Comparison of ENCODE assay signal across 26 mouse cellular contexts in the genomic region with DNA sequence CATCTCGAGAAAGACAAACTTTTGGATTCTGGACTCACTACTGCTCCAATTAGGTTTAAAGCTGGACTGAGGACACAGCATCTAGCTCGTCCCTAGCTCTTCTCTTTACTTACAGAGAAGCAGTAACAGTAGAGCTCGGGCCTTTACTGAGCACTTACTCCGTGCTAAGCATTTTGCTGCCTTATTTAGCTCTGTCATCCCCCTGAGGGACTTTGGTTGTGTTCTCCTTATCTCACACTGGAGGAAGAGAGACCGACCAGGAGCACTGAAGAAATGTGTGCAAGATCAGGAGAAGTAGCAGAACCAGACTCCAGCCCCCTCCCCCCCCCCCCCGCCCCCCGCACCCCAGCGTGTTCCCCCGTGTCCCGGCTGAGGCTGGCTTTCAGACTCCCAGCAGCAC.
DNase-seq lines count a peak whose midpoint lies in the region; ATAC-seq lines count a peak whose summit lies in the region.
"Had no signal": no experiment of that assay in that cellular context is flagged by ENCODE, and none has a peak within 500 bp of the region (broad histone marks: within the 10 kb centered on the region; RNA-seq: fewer than 3 reads in every experiment).

No protein-coding gene starts in this region.

- peak overlapping the region; percentile 11; the same call in 1 of the 2 replicates for H3K27ac ChIP-seq in forebrain, embryonic 10.5 days
- H3K27ac ChIP-seq in forebrain, embryonic 11.5 days (ENCODE audit: low read depth, low read length), result no peak overlapping the region
- H3K27ac ChIP-seq in hindbrain, embryonic 11.5 days (ENCODE audit: low read depth, low read length), result no peak overlapping the region
- no peak overlapping the region for H3K27ac ChIP-seq in hindbrain, embryonic 14.5 days
- no peak overlapping the region for H3K27ac ChIP-seq in midbrain, embryonic 11.5 days (ENCODE audit: low read depth, low read length)
- H3K27ac ChIP-seq in midbrain, embryonic 14.5 days (replicated peaks; ENCODE audit: low read depth, low read length), result no peak overlapping the region
- H3K27ac ChIP-seq: embryonic facial prominence, embryonic 10.5 days; embryonic facial prominence, embryonic 15.5 days; heart, embryonic 15.5 days; kidney, embryonic 15.5 days; limb, embryonic 13.5 days; macrophage; stomach, embryonic 15.5 days had no signal

- no peak overlapping the region for H3K9ac ChIP-seq in forebrain, embryonic 11.5 days (ENCODE audit: low read length)
- no peak overlapping the region for H3K9ac ChIP-seq in hindbrain, embryonic 11.5 days (ENCODE audit: low read depth, low read length)
- H3K9ac ChIP-seq in hindbrain, embryonic 14.5 days, result no peak overlapping the region
- H3K9ac ChIP-seq in midbrain, embryonic 11.5 days (ENCODE audit: low read length), result no peak overlapping the region
- no peak overlapping the region for H3K9ac ChIP-seq in midbrain, embryonic 14.5 days (replicated peaks; ENCODE audit: low read length)
- H3K9ac ChIP-seq: embryonic facial prominence, embryonic 15.5 days; forebrain, postnatal 0 days; heart, embryonic 15.5 days; kidney, embryonic 15.5 days; limb, embryonic 13.5 days; stomach, embryonic 15.5 days had no signal

- H3K4me1 ChIP-seq in forebrain, embryonic 10.5 days, result peaks cover 43% of the 10 kb centered on the region
- H3K4me1 ChIP-seq in forebrain, embryonic 11.5 days (replicated peaks; ENCODE audit: control insufficient read depth, insufficient read depth, low read length), result peaks cover 12% of the 10 kb centered on the region
- H3K4me1 ChIP-seq in hindbrain, embryonic 11.5 days (replicated peaks; ENCODE audit: control insufficient read depth, insufficient read depth, low read length), result no peaks in the 10 kb centered on the region
- H3K4me1 ChIP-seq in hindbrain, embryonic 14.5 days (replicated peaks; ENCODE audit: control insufficient read depth, insufficient read depth, low read length), result peaks cover 35% of the 10 kb centered on the region
- H3K4me1 ChIP-seq in midbrain, embryonic 11.5 days (ENCODE audit: control insufficient read depth, insufficient read depth, low read length), result peaks cover 14% of the 10 kb centered on the region
- peaks cover 38% of the 10 kb centered on the region for H3K4me1 ChIP-seq in midbrain, embryonic 14.5 days (ENCODE audit: control insufficient read depth, insufficient read depth, low read length)
- H3K4me1 ChIP-seq: stomach, embryonic 15.5 days had no signal

- no peak overlapping the region for H3K4me3 ChIP-seq in forebrain, embryonic 10.5 days
- no peak overlapping the region for H3K4me3 ChIP-seq in forebrain, embryonic 11.5 days (ENCODE audit: low read depth, low read length)
- no peak overlapping the region for H3K4me3 ChIP-seq in hindbrain, embryonic 11.5 days (ENCODE audit: low read depth, low read length)
- H3K4me3 ChIP-seq in hindbrain, embryonic 14.5 days (replicated peaks; ENCODE audit: low read length), result no peak overlapping the region
- no peak overlapping the region for H3K4me3 ChIP-seq in midbrain, embryonic 11.5 days (ENCODE audit: low read depth, low read length)
- no peak overlapping the region for H3K4me3 ChIP-seq in midbrain, embryonic 14.5 days (replicated peaks; ENCODE audit: low read depth, low read length)
- H3K4me3 ChIP-seq: embryonic facial prominence, embryonic 10.5 days; embryonic facial prominence, embryonic 15.5 days; heart, embryonic 15.5 days; kidney, embryonic 15.5 days; limb, embryonic 13.5 days; stomach, embryonic 15.5 days had no signal

- DNase-seq in forebrain, embryonic 10.5 days (ENCODE audit: extremely low spot score, low spot score), result no peak
- DNase-seq in forebrain, embryonic 11.5 days (ENCODE audit: low spot score), result no peak
- no peak for DNase-seq in hindbrain, embryonic 11.5 days (ENCODE audit: low spot score)
- no peak for DNase-seq in hindbrain, embryonic 14.5 days (ENCODE audit: low spot score)
- no peak for DNase-seq in midbrain, embryonic 11.5 days (ENCODE audit: low spot score, missing footprints)
- no peak for DNase-seq in midbrain, embryonic 14.5 days
- no peak for DNase-seq in T-cell, adult 2 months (ENCODE audit: low spot score)
- DNase-seq: adrenal gland, adult 8-10 months; cerebellum, adult 2 months; cerebellum, postnatal 14 days; forebrain, postnatal 0 days; heart, postnatal 36 days; kidney, adult 18-20 months; kidney, postnatal 25 days; lung, adult 18-20 months; right cerebral cortex, postnatal 25 days had no signal

- H3K36me3 ChIP-seq in forebrain, embryonic 10.5 days (replicated peaks), result no peaks in the 10 kb centered on the region
- no peaks in the 10 kb centered on the region for H3K36me3 ChIP-seq in forebrain, embryonic 11.5 days (ENCODE audit: control insufficient read depth, insufficient read depth, low read length)
- no peaks in the 10 kb centered on the region for H3K36me3 ChIP-seq in hindbrain, embryonic 11.5 days (ENCODE audit: control insufficient read depth, insufficient read depth, low read length)
- H3K36me3 ChIP-seq in hindbrain, embryonic 14.5 days (replicated peaks; ENCODE audit: control insufficient read depth, insufficient read depth), result no peaks in the 10 kb centered on the region
- no peaks in the 10 kb centered on the region for H3K36me3 ChIP-seq in midbrain, embryonic 11.5 days (ENCODE audit: control insufficient read depth, insufficient read depth, low read length)
- H3K36me3 ChIP-seq in midbrain, embryonic 14.5 days (ENCODE audit: control insufficient read depth, insufficient read depth, low read length), result no peaks in the 10 kb centered on the region
- H3K36me3 ChIP-seq: embryonic facial prominence, embryonic 10.5 days; embryonic facial prominence, embryonic 15.5 days; heart, embryonic 15.5 days; kidney, embryonic 15.5 days; limb, embryonic 13.5 days had no signal

- no peaks in the 10 kb centered on the region for H3K27me3 ChIP-seq in forebrain, embryonic 10.5 days (ENCODE audit: poor library complexity, severe bottlenecking)
- H3K27me3 ChIP-seq in forebrain, embryonic 11.5 days (ENCODE audit: control insufficient read depth, insufficient read depth, low read length), result no peaks in the 10 kb centered on the region
- H3K27me3 ChIP-seq in hindbrain, embryonic 11.5 days (ENCODE audit: control insufficient read depth, insufficient read depth, low read length), result no peaks in the 10 kb centered on the region
- H3K27me3 ChIP-seq in hindbrain, embryonic 14.5 days (ENCODE audit: control insufficient read depth, insufficient read depth, low read length), result no peaks in the 10 kb centered on the region
- H3K27me3 ChIP-seq in midbrain, embryonic 11.5 days (ENCODE audit: control insufficient read depth, insufficient read depth, low read length), result no peaks in the 10 kb centered on the region
- no peaks in the 10 kb centered on the region for H3K27me3 ChIP-seq in midbrain, embryonic 14.5 days (ENCODE audit: control insufficient read depth, insufficient read depth, low read length)
- H3K27me3 ChIP-seq: CH12.LX; embryonic facial prominence, embryonic 15.5 days; kidney, embryonic 15.5 days; limb, embryonic 13.5 days; stomach, embryonic 15.5 days had no signal

- H3K4me2 ChIP-seq in forebrain, embryonic 11.5 days (ENCODE audit: low read depth, low read length, severe bottlenecking), result no peak overlapping the region
- no peak overlapping the region for H3K4me2 ChIP-seq in hindbrain, embryonic 11.5 days (replicated peaks; ENCODE audit: low read depth, low read length)
- no peak overlapping the region for H3K4me2 ChIP-seq in hindbrain, embryonic 14.5 days (replicated peaks)
- H3K4me2 ChIP-seq in midbrain, embryonic 11.5 days, result no peak overlapping the region
- H3K4me2 ChIP-seq in midbrain, embryonic 14.5 days (ENCODE audit: low read length), result no peak overlapping the region
- H3K4me2 ChIP-seq: embryonic facial prominence, embryonic 15.5 days; heart, embryonic 15.5 days; kidney, embryonic 15.5 days; limb, embryonic 13.5 days; stomach, embryonic 15.5 days had no signal

- ATAC-seq in forebrain, embryonic 11.5 days (replicated peaks; ENCODE audit: low FRiP score), result no peak
- 0 out of 2 replicates have a peak, but pooled peaks have one; percentile 4 for ATAC-seq in hindbrain, embryonic 11.5 days (ENCODE audit: low FRiP score)
- no peak for ATAC-seq in hindbrain, embryonic 14.5 days (ENCODE audit: low FRiP score)
- ATAC-seq in midbrain, embryonic 11.5 days (ENCODE audit: low FRiP score), result 0 out of 2 replicates have a peak, but pooled peaks have one; percentile 4
- ATAC-seq in midbrain, embryonic 14.5 days (ENCODE audit: low FRiP score, low TSS enrichment), result no peak
- ATAC-seq: forebrain, postnatal 0 days; hindbrain, embryonic 16.5 days; lung, postnatal 0 days had no signal

- H3K9me3 ChIP-seq in forebrain, embryonic 10.5 days, result no peaks in the 10 kb centered on the region
- no peaks in the 10 kb centered on the region for H3K9me3 ChIP-seq in forebrain, embryonic 11.5 days (ENCODE audit: control insufficient read depth, low read length)
- no peaks in the 10 kb centered on the region for H3K9me3 ChIP-seq in hindbrain, embryonic 11.5 days (ENCODE audit: control insufficient read depth, low read length)
- H3K9me3 ChIP-seq in hindbrain, embryonic 14.5 days (ENCODE audit: control insufficient read depth, low read length), result no peaks in the 10 kb centered on the region
- no peaks in the 10 kb centered on the region for H3K9me3 ChIP-seq in midbrain, embryonic 11.5 days (ENCODE audit: control insufficient read depth, low read length)
- H3K9me3 ChIP-seq in midbrain, embryonic 14.5 days (ENCODE audit: control insufficient read depth, low read length), result no peaks in the 10 kb centered on the region
- H3K9me3 ChIP-seq: embryonic facial prominence, embryonic 10.5 days; embryonic facial prominence, embryonic 15.5 days; heart, embryonic 15.5 days; kidney, embryonic 15.5 days; limb, embryonic 13.5 days; stomach, embryonic 15.5 days had no signal

- 72% methylated on average over 10 of the region's 10 CpGs for WGBS in forebrain, embryonic 10.5 days
- 78% methylated on average over 6 of the region's 10 CpGs for WGBS in forebrain, embryonic 11.5 days
- WGBS in hindbrain, embryonic 11.5 days, result 77% methylated on average over 5 of the region's 10 CpGs
- 66% methylated on average over 9 of the region's 10 CpGs for WGBS in hindbrain, embryonic 14.5 days
- WGBS in midbrain, embryonic 11.5 days, result 88% methylated on average over 9 of the region's 10 CpGs
- 58% methylated on average over 10 of the region's 10 CpGs for WGBS in midbrain, embryonic 14.5 days

Comparison
In these comparisons a context has a peak if more than half of its experiments do, and no peak if none do; other contexts are left out.
1. ATAC-seq: peak in hindbrain, embryonic 11.5 days (single experiment) and midbrain, embryonic 11.5 days (single experiment); none in forebrain, embryonic 11.5 days (single experiment), hindbrain, embryonic 14.5 days (single experiment) and midbrain, embryonic 14.5 days (single experiment).